Mouse (Mus musculus): ENCODE results near the gene Dzip1l.
A peak's percentile ranks its signal among the peaks of the same experiment; 100 is the strongest.

Dzip1l gene

GRCm38 (mm10) chr9:99660756-99661155, 31.5 kb downstream of the Dzip1l start:
- DNase-seq (ENCODE audit: low spot score in 2 of 2), result no peak

GRCm38 (mm10) chr9:99661606-99662166, 32.4 kb downstream of the Dzip1l start:
- no peak for DNase-seq (ENCODE audit: low spot score in 2 of 2)

GRCm38 (mm10) chr9:99662406-99662805, 33.1 kb downstream of the Dzip1l start:
- DNase-seq (ENCODE audit: low spot score in 2 of 2), result peak; percentile 24 to 65

GRCm38 (mm10) chr9:99662887-99663286, 33.6 kb downstream of the Dzip1l start:
- DNase-seq (ENCODE audit: low spot score in 2 of 2), result no peak

- no peak for DNase-seq (ENCODE audit: low spot score in 2 of 2)
Observed at GRCm38 (mm10) chr9:99667596-99667995, 38.3 kb downstream of the Dzip1l start.

GRCm38 (mm10) chr9:99671603-99672002, 42.3 kb downstream of the Dzip1l start:
- no peak for DNase-seq (ENCODE audit: low spot score in 2 of 2)

- no peak for DNase-seq (ENCODE audit: low spot score in 2 of 2)
Observed at GRCm38 (mm10) chr9:99675714-99676113, 46.4 kb downstream of the Dzip1l start.

GRCm38 (mm10) chr9:99681980-99682570, 52.8 kb downstream of the Dzip1l start:
- DNase-seq (ENCODE audit: low spot score in 2 of 2), result peak; percentile 10 to 30

GRCm38 (mm10) chr9:99685061-99685521, 55.8 kb downstream of the Dzip1l start:
- DNase-seq (ENCODE audit: low spot score in 2 of 2), result no peak

- no peak for DNase-seq (ENCODE audit: low spot score in 2 of 2)
Observed at GRCm38 (mm10) chr9:99685536-99686231, 56.4 kb downstream of the Dzip1l start.

- no peak for DNase-seq (ENCODE audit: low spot score in 2 of 2)
Observed at GRCm38 (mm10) chr9:99689796-99690195, 60.5 kb downstream of the Dzip1l start.

- DNase-seq (ENCODE audit: low spot score in 2 of 2), result no peak
Observed at GRCm38 (mm10) chr9:99690386-99690785, 61.1 kb downstream of the Dzip1l start.

- no peak for DNase-seq (ENCODE audit: low spot score in 2 of 2)
Observed at GRCm38 (mm10) chr9:99694961-99695360, 65.7 kb downstream of the Dzip1l start.

GRCm38 (mm10) chr9:99699752-99700389, 70.6 kb downstream of the Dzip1l start:
- no peak for DNase-seq (ENCODE audit: low spot score in 2 of 2)

- no peak for DNase-seq (ENCODE audit: low spot score in 2 of 2)
Observed at GRCm38 (mm10) chr9:99701187-99701586, 71.9 kb downstream of the Dzip1l start.

- no peak for DNase-seq (ENCODE audit: low spot score in 2 of 2)
Observed at GRCm38 (mm10) chr9:99702215-99702614, 72.9 kb downstream of the Dzip1l start.

GRCm38 (mm10) chr9:99703711-99704110, 74.4 kb downstream of the Dzip1l start:
- no peak for DNase-seq (ENCODE audit: low spot score in 2 of 2)

- DNase-seq (ENCODE audit: low spot score in 2 of 2), result no peak
Observed at GRCm38 (mm10) chr9:99706264-99706663, 77.0 kb downstream of the Dzip1l start.

- DNase-seq (ENCODE audit: low spot score in 2 of 2), result no peak
Observed at GRCm38 (mm10) chr9:99707425-99708126, 78.3 kb downstream of the Dzip1l start.

GRCm38 (mm10) chr9:99709588-99710248, 80.4 kb downstream of the Dzip1l start:
- no peak for DNase-seq (ENCODE audit: low spot score in 2 of 2)

GRCm38 (mm10) chr9:99710297-99710696, 81.0 kb downstream of the Dzip1l start:
- no peak for DNase-seq (ENCODE audit: low spot score in 2 of 2)
